Mouse (Mus musculus) embryo, embryonic 9.5 days (tissue): ENCODE results near the gene Cldn10.

Experiments used
- DNase-seq: peaks from one replicate; pipeline ENCODE4 v3.0.0-alpha.2; 2017; ENCODE audit errors: extremely low spot score

The Cldn10 gene

GRCm38 (mm10) chr14:118910332-118911222 lies 122.9 kb downstream of the Cldn10 start:
- peak; percentile 55 for DNase-seq

GRCm38 (mm10) chr14:118911521-118911920 lies 123.8 kb downstream of the Cldn10 start:
- no peak for DNase-seq

GRCm38 (mm10) chr14:118913651-118914050 lies 125.9 kb downstream of the Cldn10 start:
- DNase-seq = no peak

- DNase-seq = no peak
These were observed 131.3 kb downstream of the Cldn10 start for GRCm38 (mm10) chr14:118919025-118919424.

- DNase-seq = no peak
These were observed 132.9 kb downstream of the Cldn10 start for GRCm38 (mm10) chr14:118920654-118921053.

GRCm38 (mm10) chr14:118922251-118922650 lies 134.5 kb downstream of the Cldn10 start:
- no peak for DNase-seq

GRCm38 (mm10) chr14:118922667-118923184 lies 135.0 kb downstream of the Cldn10 start:
- peak; percentile 65 for DNase-seq
